Mouse (Mus musculus): ENCODE measurements at regions not wholly inside any gene's neighbourhood (a gene's known extent, or its start where the extent isn't known, plus 50 kb on each side); places are given as distances from the start of the nearest gene placed in this dataset.

GRCm38 (mm10) chr6:6280812-6281568 lies 64.0 kb upstream of the Slc25a13 start:
- DNase-seq: no peak

GRCm38 (mm10) chr6:6279646-6280045 lies 62.7 kb upstream of the Slc25a13 start:
- DNase-seq: no peak

GRCm38 (mm10) chr6:6270545-6270944 lies 53.6 kb upstream of the Slc25a13 start:
- DNase-seq: no peak
